Mouse (Mus musculus): ENCODE results near the gene Zbtb17.

DNA sequence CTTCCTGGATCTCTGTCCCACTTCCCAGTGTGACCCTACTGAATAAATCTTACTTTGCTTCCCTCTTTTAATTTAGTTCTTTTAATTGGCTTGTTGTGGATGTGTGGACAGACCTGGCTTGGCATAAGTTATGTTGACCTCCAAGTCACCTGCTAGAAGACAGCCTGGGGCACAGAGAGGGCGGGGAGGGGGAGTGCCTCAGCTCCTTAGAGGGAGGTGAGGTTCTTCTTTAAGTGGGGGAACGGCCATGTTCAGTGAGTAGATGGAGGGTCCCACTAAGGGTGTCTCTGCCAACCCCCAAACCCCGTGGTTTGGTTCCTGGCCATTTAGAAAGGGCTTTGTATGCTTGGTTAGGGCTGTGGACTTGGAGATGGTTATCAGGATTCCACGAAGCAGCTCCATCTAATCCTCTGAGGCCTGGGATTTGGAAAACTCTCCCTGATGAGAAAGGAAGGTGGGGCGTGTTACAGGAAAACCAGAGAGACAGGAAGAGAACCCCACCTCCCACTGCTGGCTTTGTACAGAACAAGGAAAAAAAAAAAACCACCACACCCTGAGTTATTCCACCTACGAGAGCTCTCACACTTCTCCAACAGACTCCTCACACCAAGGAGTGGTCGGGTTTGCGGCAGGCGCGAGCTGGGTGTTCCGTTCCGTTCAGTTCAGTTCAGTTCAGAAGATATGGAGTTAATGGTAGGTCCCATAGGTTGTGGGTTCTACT is 5.2 kb upstream of the Zbtb17 start:
- no peak for TF ChIP-seq CTCF (IDR thresholded peaks at IDR 0.05; ENCODE audit: extremely low read depth, insufficient read length, insufficient replicate concordance, low read depth, low read length)
- TF ChIP-seq POLR2A (IDR thresholded peaks at IDR 0.05; ENCODE audit: low read depth, low read length) = no peak

All from small intestine, adult 2 months (tissue).